In genomic region chr8:113976626-113977025, GRCm38 (mm10) we compare ENCODE assay signal across 15 mouse cellular contexts.
"Had no signal": no experiment of that assay in that cellular context is flagged by ENCODE, and none has a peak within 500 bp of the region (broad histone marks: within the 10 kb centered on the region; RNA-seq: fewer than 3 reads in every experiment).

No protein-coding gene starts in this region.

- H3K36me3 ChIP-seq: liver, embryonic 15.5 days; stomach, embryonic 15.5 days had no signal

- H3K4me3 ChIP-seq: layer of hippocampus, adult 2 months; liver, embryonic 15.5 days; megakaryocyte, embryonic 14.5 days; stomach, embryonic 15.5 days had no signal

- H3K27ac ChIP-seq: kidney, postnatal 0 days; layer of hippocampus, adult 2 months; liver, embryonic 15.5 days; macrophage; stomach, embryonic 15.5 days had no signal

- H3K9me3 ChIP-seq: liver, embryonic 15.5 days; stomach, embryonic 15.5 days had no signal

- H3K9ac ChIP-seq: liver, embryonic 15.5 days; stomach, embryonic 15.5 days had no signal

- H3K4me2 ChIP-seq: liver, embryonic 11.5 days; liver, embryonic 15.5 days; stomach, embryonic 15.5 days had no signal

- ATAC-seq: intestine, embryonic 16.5 days; midbrain, embryonic 16.5 days had no signal

- H3K4me1 ChIP-seq: liver, embryonic 15.5 days; megakaryocyte, embryonic 14.5 days; stomach, embryonic 15.5 days had no signal

- DNase-seq: kidney, adult 8-10 months; kidney, postnatal 36 days; left cerebral cortex, postnatal 4 days; right cerebral cortex, postnatal 14 days; thymus, adult 2 months; thymus, postnatal 25 days had no signal

- H3K27me3 ChIP-seq: liver, embryonic 15.5 days; megakaryocyte, embryonic 14.5 days; stomach, embryonic 15.5 days had no signal
